Mouse (Mus musculus): Measurements from ENCODE around the gene Ddo. TPM values are rescaled to one million over a fixed set of nuclear protein-coding genes. Genes with fewer than 3 reads are reported as not detected.

Gene Ddo
- polyA plus RNA-seq, 1 experiment from 2014 or later, result 1.2 TPM

GRCm38 (mm10) chr10:40687407-40687806, 57.6 kb downstream of the Ddo start:
- Histone ChIP-seq H3K27me3 (ENCODE audit: control insufficient read depth, insufficient read depth, low read depth, low read length) (no peaks in the 10 kb centered on the region), H3K9me3 (replicated peaks; ENCODE audit: control insufficient read depth, low read length, poor library complexity, severe bottlenecking) (no peaks in the 10 kb centered on the region), H3K4me1 (ENCODE audit: control insufficient read depth, insufficient read depth, low read length) (peaks cover 13% of the 10 kb centered on the region), H3K9ac (ENCODE audit: low read depth, low read length) (no peak overlapping the region), H3K36me3 (ENCODE audit: control insufficient read depth, insufficient read depth, low read length) (no peaks in the 10 kb centered on the region), H3K4me3 (ENCODE audit: low read depth, low read length) (no peak overlapping the region), H3K27ac (ENCODE audit: low read length) (no peak overlapping the region), H3K4me2 (ENCODE audit: low read length) (no peak overlapping the region)
- 75% methylated on average over 2 of the region's 2 CpGs for WGBS
- ATAC-seq, result no peak

DNA sequence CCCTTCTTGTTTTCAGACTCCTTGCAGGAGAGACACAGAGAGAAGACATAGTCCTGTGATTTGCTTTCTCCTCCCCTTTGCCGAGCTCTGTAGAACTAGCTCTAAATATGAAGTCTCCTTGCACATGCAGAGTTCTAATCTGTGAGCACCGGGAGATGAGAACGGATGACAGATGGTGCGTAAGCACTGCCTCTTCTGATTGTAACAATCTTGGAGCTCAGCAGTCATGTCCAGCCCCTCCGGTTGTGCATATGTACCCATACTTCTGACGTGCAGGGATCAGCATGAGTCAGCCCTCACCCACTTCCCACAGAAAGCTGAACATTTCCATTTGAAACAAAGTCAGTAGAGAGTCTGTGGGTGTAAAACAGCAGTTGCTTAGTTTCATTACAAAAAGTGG, 58.5 kb downstream of the Ddo start:
- H3K4me3 ChIP-seq (ENCODE audit: low read depth, low read length), result no peak overlapping the region
- 70% methylated on average over 6 of the region's 6 CpGs for WGBS
- no peak for ATAC-seq
- H3K4me2 ChIP-seq (ENCODE audit: low read length), result no peak overlapping the region
- H3K9me3 ChIP-seq (replicated peaks; ENCODE audit: control insufficient read depth, low read length, poor library complexity, severe bottlenecking), result 0 out of 2 replicates have a peak, but pooled peaks cover 2% of the 10 kb centered on the region
- 0 out of 2 replicates have a peak overlapping the region, but pooled peaks have one; percentile 34 for H3K27ac ChIP-seq (ENCODE audit: low read length)
- H3K4me1 ChIP-seq (ENCODE audit: control insufficient read depth, insufficient read depth, low read length), result peaks cover 4% of the 10 kb centered on the region
- H3K9ac ChIP-seq (ENCODE audit: low read depth, low read length), result no peak overlapping the region
- H3K27me3 ChIP-seq (ENCODE audit: control insufficient read depth, insufficient read depth, low read depth, low read length), result no peaks in the 10 kb centered on the region
- no peaks in the 10 kb centered on the region for H3K36me3 ChIP-seq (ENCODE audit: control insufficient read depth, insufficient read depth, low read length)

DNA sequence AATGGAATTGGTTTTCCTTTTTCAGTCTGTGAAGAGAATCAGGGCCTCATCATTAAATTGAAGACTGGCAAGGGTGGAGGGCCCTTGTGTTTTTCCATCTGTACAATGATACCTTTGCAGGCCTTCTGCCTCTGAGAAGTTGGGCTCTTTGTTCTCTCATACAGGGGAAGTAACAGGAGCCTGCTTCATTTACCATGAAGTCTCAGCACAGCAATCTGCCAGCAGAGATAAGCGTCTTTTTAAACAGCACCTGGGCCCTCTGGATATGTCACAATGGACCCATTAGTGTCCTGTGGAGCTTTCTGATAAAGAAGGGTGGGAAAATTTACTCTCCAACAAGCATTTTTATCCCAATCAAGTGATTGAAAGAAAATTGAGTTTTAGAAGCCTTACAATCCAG, 59.1 kb downstream of the Ddo start:
- H3K27ac ChIP-seq (ENCODE audit: low read length), result 0 out of 2 replicates have a peak overlapping the region, but pooled peaks have one; percentile 34
- ATAC-seq, result peak; percentile 58; the same call in 1 of the 2 replicates
- H3K36me3 ChIP-seq (ENCODE audit: control insufficient read depth, insufficient read depth, low read length), result no peaks in the 10 kb centered on the region
- 37% methylated on average over 1 of the region's 1 CpGs for WGBS
- H3K4me2 ChIP-seq (ENCODE audit: low read length), result no peak overlapping the region
- no peaks in the 10 kb centered on the region for H3K27me3 ChIP-seq (ENCODE audit: control insufficient read depth, insufficient read depth, low read depth, low read length)
- H3K9me3 ChIP-seq (replicated peaks; ENCODE audit: control insufficient read depth, low read length, poor library complexity, severe bottlenecking), result 0 out of 2 replicates have a peak, but pooled peaks cover 2% of the 10 kb centered on the region
- H3K4me1 ChIP-seq (ENCODE audit: control insufficient read depth, insufficient read depth, low read length), result peaks cover 1% of the 10 kb centered on the region; the same call in 1 of the 2 replicates
- no peak overlapping the region for H3K9ac ChIP-seq (ENCODE audit: low read depth, low read length)
- no peak overlapping the region for H3K4me3 ChIP-seq (ENCODE audit: low read depth, low read length)

- no peaks in the 10 kb centered on the region for H3K36me3 ChIP-seq (ENCODE audit: control insufficient read depth, insufficient read depth, low read length)
- no peak overlapping the region for H3K4me3 ChIP-seq (ENCODE audit: low read depth, low read length)
- H3K9ac ChIP-seq (ENCODE audit: low read depth, low read length), result no peak overlapping the region
- H3K4me2 ChIP-seq (ENCODE audit: low read length), result no peak overlapping the region
- no peaks in the 10 kb centered on the region for H3K9me3 ChIP-seq (replicated peaks; ENCODE audit: control insufficient read depth, low read length, poor library complexity, severe bottlenecking)
- no peaks in the 10 kb centered on the region for H3K27me3 ChIP-seq (ENCODE audit: control insufficient read depth, insufficient read depth, low read depth, low read length)
- WGBS, result 79% methylated on average over 4 of the region's 4 CpGs
- ATAC-seq, result no peak
- no peaks in the 10 kb centered on the region for H3K4me1 ChIP-seq (ENCODE audit: control insufficient read depth, insufficient read depth, low read length)
- H3K27ac ChIP-seq (ENCODE audit: low read length), result no peak overlapping the region
Observed at GRCm38 (mm10) chr10:40698652-40699051, 68.8 kb downstream of the Ddo start.

- Histone ChIP-seq H3K27me3 (ENCODE audit: control insufficient read depth, insufficient read depth, low read depth, low read length) (no peaks in the 10 kb centered on the region), H3K36me3 (ENCODE audit: control insufficient read depth, insufficient read depth, low read length) (no peaks in the 10 kb centered on the region), H3K9ac (ENCODE audit: low read depth, low read length) (no peak overlapping the region), H3K4me1 (ENCODE audit: control insufficient read depth, insufficient read depth, low read length) (no peaks in the 10 kb centered on the region), H3K9me3 (replicated peaks; ENCODE audit: control insufficient read depth, low read length, poor library complexity, severe bottlenecking) (no peaks in the 10 kb centered on the region), H3K4me2 (ENCODE audit: low read length) (no peak overlapping the region), H3K4me3 (ENCODE audit: low read depth, low read length) (no peak overlapping the region), H3K27ac (ENCODE audit: low read length) (no peak overlapping the region)
- no peak for ATAC-seq
- WGBS, result 82% methylated on average over 7 of the region's 7 CpGs
Observed at GRCm38 (mm10) chr10:40711127-40711526, 81.3 kb downstream of the Ddo start.

DNA sequence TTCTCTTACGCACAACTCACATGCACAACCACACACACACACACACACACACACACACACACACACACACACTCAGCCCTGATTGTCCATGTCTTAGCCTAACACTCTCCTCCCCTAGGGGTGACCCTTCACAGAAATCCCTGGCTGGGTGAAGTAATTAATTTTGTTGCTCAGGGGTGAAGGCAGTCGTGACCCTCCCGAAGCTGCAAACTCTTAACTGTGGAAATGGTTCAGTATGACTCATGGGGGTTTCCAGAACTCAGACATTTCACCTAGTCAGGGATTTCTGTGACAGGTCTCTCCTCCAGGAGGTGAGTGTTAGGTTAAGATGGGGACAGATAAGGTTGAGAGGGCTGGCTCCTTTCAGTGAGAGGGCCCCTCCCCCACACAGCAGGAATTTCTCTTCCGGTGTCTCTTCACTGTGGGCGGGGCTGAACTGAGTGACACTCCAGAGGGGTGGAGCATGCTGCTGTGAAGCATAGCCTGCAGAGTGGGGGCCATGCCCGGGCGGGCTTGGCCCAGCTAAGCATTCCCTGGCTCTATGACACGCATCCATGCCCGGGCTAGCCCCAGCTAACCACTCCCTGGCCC, 83.3 kb downstream of the Ddo start:
- H3K4me1 ChIP-seq (ENCODE audit: control insufficient read depth, insufficient read depth, low read length), result no peaks in the 10 kb centered on the region
- no peaks in the 10 kb centered on the region for H3K9me3 ChIP-seq (replicated peaks; ENCODE audit: control insufficient read depth, low read length, poor library complexity, severe bottlenecking)
- no peak overlapping the region for H3K9ac ChIP-seq (ENCODE audit: low read depth, low read length)
- ATAC-seq, result peak; percentile 46; the same call in 1 of the 2 replicates
- no peak overlapping the region for H3K27ac ChIP-seq (ENCODE audit: low read length)
- no peak overlapping the region for H3K4me3 ChIP-seq (ENCODE audit: low read depth, low read length)
- H3K36me3 ChIP-seq (ENCODE audit: control insufficient read depth, insufficient read depth, low read length), result no peaks in the 10 kb centered on the region
- no peak overlapping the region for H3K4me2 ChIP-seq (ENCODE audit: low read length)
- WGBS, result 43% methylated on average over 9 of the region's 9 CpGs
- no peaks in the 10 kb centered on the region for H3K27me3 ChIP-seq (ENCODE audit: control insufficient read depth, insufficient read depth, low read depth, low read length)

GRCm38 (mm10) chr10:40713829-40714228, 84.0 kb downstream of the Ddo start:
- H3K9ac ChIP-seq (ENCODE audit: low read depth, low read length), result no peak overlapping the region
- H3K27me3 ChIP-seq (ENCODE audit: control insufficient read depth, insufficient read depth, low read depth, low read length), result no peaks in the 10 kb centered on the region
- H3K4me2 ChIP-seq (ENCODE audit: low read length), result no peak overlapping the region
- H3K4me3 ChIP-seq (ENCODE audit: low read depth, low read length), result no peak overlapping the region
- no peaks in the 10 kb centered on the region for H3K4me1 ChIP-seq (ENCODE audit: control insufficient read depth, insufficient read depth, low read length)
- no peaks in the 10 kb centered on the region for H3K9me3 ChIP-seq (replicated peaks; ENCODE audit: control insufficient read depth, low read length, poor library complexity, severe bottlenecking)
- no peak for ATAC-seq
- 85% methylated on average over 9 of the region's 9 CpGs for WGBS
- H3K36me3 ChIP-seq (ENCODE audit: control insufficient read depth, insufficient read depth, low read length), result no peaks in the 10 kb centered on the region
- no peak overlapping the region for H3K27ac ChIP-seq (ENCODE audit: low read length)

DNA sequence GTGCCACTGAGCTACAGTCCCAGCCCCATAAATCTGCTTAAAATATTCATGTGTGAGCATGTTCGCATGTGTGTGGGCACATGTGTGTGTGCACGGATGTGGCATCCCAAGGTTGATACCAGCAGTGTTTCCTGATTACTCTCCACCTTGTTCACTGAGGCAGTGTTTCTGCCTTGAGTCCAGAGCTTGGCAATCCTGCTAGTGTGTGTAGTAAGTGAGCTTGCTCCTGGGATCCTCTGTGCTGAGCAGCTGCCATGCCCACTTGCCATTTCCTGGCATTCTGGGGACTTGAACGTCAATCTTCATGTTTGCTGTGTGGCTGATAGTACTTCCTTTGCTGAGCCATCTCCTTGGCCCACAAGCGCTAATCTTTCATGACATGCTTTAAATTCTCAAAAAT, 85.3 kb downstream of the Ddo start:
- H3K27ac ChIP-seq (ENCODE audit: low read length), result no peak overlapping the region
- ATAC-seq, result no peak
- H3K36me3 ChIP-seq (ENCODE audit: control insufficient read depth, insufficient read depth, low read length), result no peaks in the 10 kb centered on the region
- no peak overlapping the region for H3K9ac ChIP-seq (ENCODE audit: low read depth, low read length)
- no peaks in the 10 kb centered on the region for H3K4me1 ChIP-seq (ENCODE audit: control insufficient read depth, insufficient read depth, low read length)
- H3K27me3 ChIP-seq (ENCODE audit: control insufficient read depth, insufficient read depth, low read depth, low read length), result no peaks in the 10 kb centered on the region
- no peak overlapping the region for H3K4me3 ChIP-seq (ENCODE audit: low read depth, low read length)
- no peak overlapping the region for H3K4me2 ChIP-seq (ENCODE audit: low read length)
- no peaks in the 10 kb centered on the region for H3K9me3 ChIP-seq (replicated peaks; ENCODE audit: control insufficient read depth, low read length, poor library complexity, severe bottlenecking)
- WGBS, result 92% methylated on average over 4 of the region's 4 CpGs

GRCm38 (mm10) chr10:40716296-40716695, 86.5 kb downstream of the Ddo start:
- no peak overlapping the region for H3K4me3 ChIP-seq (ENCODE audit: low read depth, low read length)
- no peak for ATAC-seq
- no peak overlapping the region for H3K27ac ChIP-seq (ENCODE audit: low read length)
- H3K9ac ChIP-seq (ENCODE audit: low read depth, low read length), result no peak overlapping the region
- no peak overlapping the region for H3K4me2 ChIP-seq (ENCODE audit: low read length)
- no peaks in the 10 kb centered on the region for H3K36me3 ChIP-seq (ENCODE audit: control insufficient read depth, insufficient read depth, low read length)
- H3K9me3 ChIP-seq (replicated peaks; ENCODE audit: control insufficient read depth, low read length, poor library complexity, severe bottlenecking), result no peaks in the 10 kb centered on the region
- H3K27me3 ChIP-seq (ENCODE audit: control insufficient read depth, insufficient read depth, low read depth, low read length), result no peaks in the 10 kb centered on the region
- 73% methylated on average over 8 of the region's 8 CpGs for WGBS
- H3K4me1 ChIP-seq (ENCODE audit: control insufficient read depth, insufficient read depth, low read length), result 0 out of 2 replicates have a peak, but pooled peaks cover 3% of the 10 kb centered on the region
